Mouse (Mus musculus): ENCODE data around the gene Cpa5. TPM values are rescaled to one million over a fixed set of nuclear protein-coding genes. Genes with fewer than 3 reads are reported as not detected.

Gene Cpa5
- polyA plus RNA-seq, 1 experiment, result not detected

GRCm38 (mm10) chr6:30652425-30653188 lies 41.8 kb downstream of the Cpa5 start:
- TF ChIP-seq POLR2A (IDR thresholded peaks at IDR 0.05; ENCODE audit: low read depth, low read length), result no peak
- no peak for TF ChIP-seq CTCF (IDR thresholded peaks at IDR 0.05; ENCODE audit: extremely low read depth, insufficient read depth, insufficient read length, insufficient replicate concordance)
- WGBS, result 84% methylated on average over 9 of the region's 9 CpGs
- no peaks in the 10 kb centered on the region for H3K27me3 ChIP-seq (ENCODE audit: control insufficient read depth, insufficient read depth, low read length)
- H3K27ac ChIP-seq (ENCODE audit: insufficient read depth, low read length), result no peak overlapping the region
- peaks cover 2% of the 10 kb centered on the region; the same call in 1 of the 2 replicates for H3K36me3 ChIP-seq (ENCODE audit: control insufficient read depth, insufficient read depth, low read length)
- DNase-seq (ENCODE audit: low read depth in 1 of 2, low spot score in 2 of 2), result no peak
- H3K4me1 ChIP-seq (ENCODE audit: control insufficient read depth, insufficient read depth, insufficient read length), result no peaks in the 10 kb centered on the region
- no peak overlapping the region for H3K4me3 ChIP-seq (ENCODE audit: extremely low read depth, insufficient read depth, insufficient read length)

- Histone ChIP-seq H3K4me1 (ENCODE audit: control insufficient read depth, insufficient read depth, insufficient read length) (no peaks in the 10 kb centered on the region), H3K36me3 (ENCODE audit: control insufficient read depth, insufficient read depth, low read length) (peaks cover 2% of the 10 kb centered on the region; the same call in 1 of the 2 replicates), H3K27ac (ENCODE audit: insufficient read depth, low read length) (no peak overlapping the region), H3K27me3 (ENCODE audit: control insufficient read depth, insufficient read depth, low read length) (no peaks in the 10 kb centered on the region), H3K4me3 (ENCODE audit: extremely low read depth, insufficient read depth, insufficient read length) (no peak overlapping the region)
- no peak for DNase-seq (ENCODE audit: low read depth in 1 of 2, low spot score in 2 of 2)
- TF ChIP-seq CTCF (IDR thresholded peaks at IDR 0.05; ENCODE audit: extremely low read depth, insufficient read depth, insufficient read length, insufficient replicate concordance) (no peak), POLR2A (IDR thresholded peaks at IDR 0.05; ENCODE audit: low read depth, low read length) (no peak)
- 94% methylated on average over 6 of the region's 6 CpGs for WGBS
These were observed 42.7 kb downstream of the Cpa5 start for GRCm38 (mm10) chr6:30653518-30653917.

GRCm38 (mm10) chr6:30654402-30654859 lies 43.6 kb downstream of the Cpa5 start:
- H3K4me1 ChIP-seq (ENCODE audit: control insufficient read depth, insufficient read depth, insufficient read length), result no peaks in the 10 kb centered on the region
- TF ChIP-seq CTCF (IDR thresholded peaks at IDR 0.05; ENCODE audit: extremely low read depth, insufficient read depth, insufficient read length, insufficient replicate concordance) (no peak), POLR2A (IDR thresholded peaks at IDR 0.05; ENCODE audit: low read depth, low read length) (no peak)
- no peak for DNase-seq (ENCODE audit: low read depth in 1 of 2, low spot score in 2 of 2)
- WGBS, result 94% methylated on average over 6 of the region's 6 CpGs
- no peak overlapping the region for H3K4me3 ChIP-seq (ENCODE audit: extremely low read depth, insufficient read depth, insufficient read length)
- no peaks in the 10 kb centered on the region for H3K27me3 ChIP-seq (ENCODE audit: control insufficient read depth, insufficient read depth, low read length)
- H3K36me3 ChIP-seq (ENCODE audit: control insufficient read depth, insufficient read depth, low read length), result peaks cover 2% of the 10 kb centered on the region; the same call in 1 of the 2 replicates
- no peak overlapping the region for H3K27ac ChIP-seq (ENCODE audit: insufficient read depth, low read length)

GRCm38 (mm10) chr6:30654932-30655331 lies 44.1 kb downstream of the Cpa5 start:
- no peak for DNase-seq (ENCODE audit: low read depth in 1 of 2, low spot score in 2 of 2)
- Histone ChIP-seq H3K27ac (ENCODE audit: insufficient read depth, low read length) (no peak overlapping the region), H3K36me3 (ENCODE audit: control insufficient read depth, insufficient read depth, low read length) (peaks cover 2% of the 10 kb centered on the region; the same call in 1 of the 2 replicates), H3K27me3 (ENCODE audit: control insufficient read depth, insufficient read depth, low read length) (no peaks in the 10 kb centered on the region), H3K4me1 (ENCODE audit: control insufficient read depth, insufficient read depth, insufficient read length) (no peaks in the 10 kb centered on the region), H3K4me3 (ENCODE audit: extremely low read depth, insufficient read depth, insufficient read length) (no peak overlapping the region)
- TF ChIP-seq POLR2A (IDR thresholded peaks at IDR 0.05; ENCODE audit: low read depth, low read length) (no peak), CTCF (IDR thresholded peaks at IDR 0.05; ENCODE audit: extremely low read depth, insufficient read depth, insufficient read length, insufficient replicate concordance) (no peak)
- WGBS, result 91% methylated on average over 3 of the region's 3 CpGs

- Histone ChIP-seq H3K4me3 (ENCODE audit: extremely low read depth, insufficient read depth, insufficient read length) (no peak overlapping the region), H3K4me1 (ENCODE audit: control insufficient read depth, insufficient read depth, insufficient read length) (no peaks in the 10 kb centered on the region), H3K27ac (ENCODE audit: insufficient read depth, low read length) (no peak overlapping the region), H3K36me3 (ENCODE audit: control insufficient read depth, insufficient read depth, low read length) (peaks cover 2% of the 10 kb centered on the region; the same call in 1 of the 2 replicates), H3K27me3 (ENCODE audit: control insufficient read depth, insufficient read depth, low read length) (no peaks in the 10 kb centered on the region)
- no peak for DNase-seq (ENCODE audit: low read depth in 1 of 2, low spot score in 2 of 2)
- TF ChIP-seq CTCF (IDR thresholded peaks at IDR 0.05; ENCODE audit: extremely low read depth, insufficient read depth, insufficient read length, insufficient replicate concordance) (no peak), POLR2A (IDR thresholded peaks at IDR 0.05; ENCODE audit: low read depth, low read length) (no peak)
- 87% methylated on average over 12 of the region's 12 CpGs for WGBS
These were observed 46.5 kb downstream of the Cpa5 start for GRCm38 (mm10) chr6:30657279-30657678.

- no peak overlapping the region for H3K27ac ChIP-seq (ENCODE audit: insufficient read depth, low read length)
- H3K4me1 ChIP-seq (ENCODE audit: control insufficient read depth, insufficient read depth, insufficient read length), result no peaks in the 10 kb centered on the region
- DNase-seq (ENCODE audit: low read depth in 1 of 2, low spot score in 2 of 2), result no peak
- TF ChIP-seq POLR2A (IDR thresholded peaks at IDR 0.05; ENCODE audit: low read depth, low read length), result no peak
- no peak for TF ChIP-seq CTCF (IDR thresholded peaks at IDR 0.05; ENCODE audit: extremely low read depth, insufficient read depth, insufficient read length, insufficient replicate concordance)
- H3K36me3 ChIP-seq (ENCODE audit: control insufficient read depth, insufficient read depth, low read length), result peaks cover 2% of the 10 kb centered on the region; the same call in 1 of the 2 replicates
- 82% methylated on average over 9 of the region's 9 CpGs for WGBS
- H3K4me3 ChIP-seq (ENCODE audit: extremely low read depth, insufficient read depth, insufficient read length), result no peak overlapping the region
- H3K27me3 ChIP-seq (ENCODE audit: control insufficient read depth, insufficient read depth, low read length), result no peaks in the 10 kb centered on the region
These were observed 47.8 kb downstream of the Cpa5 start for GRCm38 (mm10) chr6:30658619-30659018.

GRCm38 (mm10) chr6:30664776-30665175 lies 54.0 kb downstream of the Cpa5 start:
- no peak overlapping the region for H3K4me3 ChIP-seq (ENCODE audit: extremely low read depth, insufficient read depth, insufficient read length)
- H3K36me3 ChIP-seq (ENCODE audit: control insufficient read depth, insufficient read depth, low read length), result no peaks in the 10 kb centered on the region
- DNase-seq (ENCODE audit: low read depth in 1 of 2, low spot score in 2 of 2), result no peak
- no peaks in the 10 kb centered on the region for H3K27me3 ChIP-seq (ENCODE audit: control insufficient read depth, insufficient read depth, low read length)
- WGBS, result 91% methylated on average over 6 of the region's 6 CpGs
- no peak overlapping the region for H3K27ac ChIP-seq (ENCODE audit: insufficient read depth, low read length)
- no peaks in the 10 kb centered on the region for H3K4me1 ChIP-seq (ENCODE audit: control insufficient read depth, insufficient read depth, insufficient read length)
- TF ChIP-seq CTCF (IDR thresholded peaks at IDR 0.05; ENCODE audit: extremely low read depth, insufficient read depth, insufficient read length, insufficient replicate concordance), result no peak
